In the genomic region with DNA sequence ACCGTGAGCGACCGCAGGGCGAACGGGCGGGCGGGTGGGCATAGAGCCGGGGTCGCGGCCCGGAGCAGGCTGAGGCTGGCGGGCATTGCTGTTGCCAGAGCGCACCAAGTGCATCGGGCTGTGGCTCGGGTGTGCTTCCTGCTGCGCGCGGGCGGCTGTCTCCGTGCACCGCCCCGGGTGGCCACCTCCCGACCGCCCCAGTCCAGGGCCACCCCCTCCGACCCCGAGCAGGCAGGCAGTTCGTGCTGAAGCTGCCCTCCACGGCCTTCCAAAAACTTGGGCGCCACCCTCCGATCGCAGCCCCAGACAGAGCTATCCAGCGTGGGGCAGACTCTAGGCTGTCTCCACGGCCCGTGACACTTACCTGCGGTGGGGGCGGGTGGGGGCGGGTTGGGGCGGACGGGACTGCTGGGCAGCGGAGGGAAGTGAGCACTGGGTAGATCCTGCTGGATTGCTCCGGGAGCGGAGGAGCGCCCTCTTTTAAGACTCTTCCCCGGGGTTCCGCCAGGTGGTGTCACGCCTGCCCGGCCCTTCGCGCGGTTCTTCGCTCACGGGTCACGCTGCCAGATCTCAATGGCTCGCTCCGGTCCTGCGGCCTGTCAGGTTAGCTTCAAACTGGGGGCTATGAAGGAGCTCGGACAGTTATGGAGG, we compare ENCODE assay signal across 8 mouse cellular contexts. TPM values are rescaled to one million over a fixed set of nuclear protein-coding genes. Genes with fewer than 3 reads are reported as not detected.
DNase-seq lines count a peak whose midpoint lies in the region; ATAC-seq and TF ChIP-seq lines count a peak whose summit lies in the region.

No protein-coding gene starts in this region.

- peak overlapping the region; percentile 57 for H3K4me3 ChIP-seq in layer of hippocampus, adult 2 months
- peak overlapping the region; percentile 59 for H3K4me3 ChIP-seq in forebrain, embryonic 16.5 days (replicated peaks; ENCODE audit: low read length)
- peak overlapping the region; percentile 48 for H3K4me3 ChIP-seq in intestine, embryonic 14.5 days (ENCODE audit: low read depth, low read length)
- H3K4me3 ChIP-seq in liver, embryonic 16.5 days (ENCODE audit: low read depth, low read length): peak overlapping the region; percentile 27

- DNase-seq in layer of hippocampus, adult 2 months (ENCODE audit: low spot score in 2 of 2): no peak
- no peak for DNase-seq in layer of hippocampus, postnatal 14 days (ENCODE audit: low spot score in 2 of 2)
- peak; percentile 29 for DNase-seq in cerebellum, adult 11-12 months
- peak; percentile 82 for DNase-seq in intestine, embryonic 14.5 days (ENCODE audit: low spot score)
- peak; percentile 66 for DNase-seq in retina, embryonic 14.5 days (ENCODE audit: low spot score)
- no peak for DNase-seq in ovary, postnatal 14 days (ENCODE audit: low spot score)

- no peaks in the 10 kb centered on the region for H3K9me3 ChIP-seq in forebrain, embryonic 16.5 days (ENCODE audit: control insufficient read depth, low read length)
- no peaks in the 10 kb centered on the region for H3K9me3 ChIP-seq in intestine, embryonic 14.5 days (ENCODE audit: control insufficient read depth, low read length)
- H3K9me3 ChIP-seq in liver, embryonic 16.5 days (replicated peaks; ENCODE audit: control insufficient read depth, low read length): no peaks in the 10 kb centered on the region

- peak; percentile 58 for TF ChIP-seq CTCF in layer of hippocampus, adult 2 months (conservative IDR thresholded peaks at IDR 0.05)

- H3K4me2 ChIP-seq in forebrain, embryonic 16.5 days (ENCODE audit: low read length): peak overlapping the region; percentile 99
- H3K4me2 ChIP-seq in intestine, embryonic 14.5 days (ENCODE audit: low read length): peak overlapping the region; percentile 98
- peak overlapping the region; percentile 46 for H3K4me2 ChIP-seq in liver, embryonic 16.5 days (ENCODE audit: low read depth, low read length)

- no peak overlapping the region for H3K27ac ChIP-seq in layer of hippocampus, adult 2 months
- 0 out of 2 replicates have a peak overlapping the region, but pooled peaks have one; percentile 10 for H3K27ac ChIP-seq in forebrain, embryonic 16.5 days (ENCODE audit: low read length)
- H3K27ac ChIP-seq in intestine, embryonic 14.5 days (ENCODE audit: low read depth): no peak overlapping the region
- no peak overlapping the region for H3K27ac ChIP-seq in liver, embryonic 16.5 days (ENCODE audit: low read length)

- no peaks in the 10 kb centered on the region for H3K36me3 ChIP-seq in forebrain, embryonic 16.5 days (ENCODE audit: control insufficient read depth, insufficient read depth)
- H3K36me3 ChIP-seq in intestine, embryonic 14.5 days (ENCODE audit: control insufficient read depth, insufficient read depth, low read length): no peaks in the 10 kb centered on the region
- H3K36me3 ChIP-seq in liver, embryonic 16.5 days (ENCODE audit: control insufficient read depth, insufficient read depth): no peaks in the 10 kb centered on the region

- under 1% methylated on average over 50 of the region's 57 CpGs for WGBS in forebrain, embryonic 16.5 days
- under 1% methylated on average over 57 of the region's 57 CpGs for WGBS in intestine, embryonic 14.5 days
- WGBS in liver, embryonic 16.5 days (ENCODE audit: insufficient replicate concordance): under 1% methylated on average over 52 of the region's 57 CpGs

- peaks cover 27% of the 10 kb centered on the region for H3K27me3 ChIP-seq in forebrain, embryonic 16.5 days (replicated peaks; ENCODE audit: control insufficient read depth, insufficient read depth, low read length)
- peaks cover 42% of the 10 kb centered on the region for H3K27me3 ChIP-seq in intestine, embryonic 14.5 days (replicated peaks; ENCODE audit: control insufficient read depth, insufficient read depth, low read length)
- peaks cover 70% of the 10 kb centered on the region for H3K27me3 ChIP-seq in liver, embryonic 16.5 days (ENCODE audit: control insufficient read depth, insufficient read depth, low read depth, low read length)

- peaks cover 19% of the 10 kb centered on the region for H3K4me1 ChIP-seq in forebrain, embryonic 16.5 days (replicated peaks; ENCODE audit: control insufficient read depth, insufficient read depth, low read length)
- no peaks in the 10 kb centered on the region for H3K4me1 ChIP-seq in intestine, embryonic 14.5 days (replicated peaks; ENCODE audit: control insufficient read depth, insufficient read depth, low read length)
- H3K4me1 ChIP-seq in liver, embryonic 16.5 days (ENCODE audit: control insufficient read depth, low read depth, low read length): no peaks in the 10 kb centered on the region

- peak; percentile 74 for ATAC-seq in forebrain, embryonic 16.5 days
- ATAC-seq in intestine, embryonic 14.5 days (replicated peaks; ENCODE audit: low FRiP score, low TSS enrichment, low read depth): peak; percentile 80
- ATAC-seq in liver, embryonic 16.5 days (ENCODE audit: low read depth): no peak

- peak overlapping the region; percentile 62 for H3K9ac ChIP-seq in forebrain, embryonic 16.5 days (replicated peaks; ENCODE audit: low read depth, low read length)
- H3K9ac ChIP-seq in intestine, embryonic 14.5 days (ENCODE audit: low read length): peak overlapping the region; percentile 48
- H3K9ac ChIP-seq in liver, embryonic 16.5 days (ENCODE audit: low read depth, low read length): no peak overlapping the region

RNA-seq across cellular contexts. Expression of gene Ntn1, which starts 0.5 kb away (rescaled TPM):
- total RNA-seq in layer of hippocampus, adult 2 months (2021): 1 to 10 TPM; 5.9 to 7.2 TPM
- 1 to 10 TPM; 7.1 to 7.4 TPM for total RNA-seq in layer of hippocampus, postnatal 14 days (2021)
- 6.8 and 9.4 TPM in 2 replicates for polyA plus RNA-seq in forebrain, embryonic 16.5 days (2015; fragmentation: Nextera tagmentation; extraction: Ambion mirVana)
- 6.2 and 6.7 TPM in 2 replicates for polyA plus RNA-seq in intestine, embryonic 14.5 days (2014; fragmentation: Nextera tagmentation; extraction: Ambion mirVana)
- polyA plus RNA-seq in liver, embryonic 16.5 days (2015; fragmentation: Nextera tagmentation; extraction: Ambion mirVana): 0.14 and 0.28 TPM in 2 replicates

RNA-seq across cellular contexts. Expression of gene Pik3r5, which starts 31.8 kb away (rescaled TPM):
- 1 to 10 TPM; 1.4 to 1.9 TPM for total RNA-seq in layer of hippocampus, adult 2 months (2021)
- total RNA-seq in layer of hippocampus, postnatal 14 days (2021): 1 to 10 TPM; 1.6 to 2.0 TPM
- polyA plus RNA-seq in forebrain, embryonic 16.5 days (2015; fragmentation: Nextera tagmentation; extraction: Ambion mirVana): 0.11 and 0.14 TPM in 2 replicates
- 0.61 and 0.78 TPM in 2 replicates for polyA plus RNA-seq in intestine, embryonic 14.5 days (2014; fragmentation: Nextera tagmentation; extraction: Ambion mirVana)
- polyA plus RNA-seq in liver, embryonic 16.5 days (2015; fragmentation: Nextera tagmentation; extraction: Ambion mirVana): 0.54 and 0.65 TPM in 2 replicates

Comparison
In these comparisons a context has a peak if more than half of its experiments do, and no peak if none do; other contexts are left out.
1. DNase-seq: peak in cerebellum, adult 11-12 months (single experiment), intestine, embryonic 14.5 days (single experiment) and retina, embryonic 14.5 days (single experiment); none in layer of hippocampus, adult 2 months (0 of 2), layer of hippocampus, postnatal 14 days (0 of 2) and ovary, postnatal 14 days (single experiment).
2. H3K4me2 ChIP-seq: peak in every context shown above with its lines; median percentile 99 in forebrain, embryonic 16.5 days; 98 in intestine, embryonic 14.5 days; 46 in liver, embryonic 16.5 days.
3. Peak in every context shown above with its lines, with median percentiles within 50 percentile points of each other: H3K4me3 ChIP-seq.